Mouse (Mus musculus): ENCODE data around the gene Rrn3. TPM values are rescaled to one million over a fixed set of nuclear protein-coding genes. Genes with fewer than 3 reads are reported as not detected.
"Not testable (repeated sequence)": the region's sequence is repeated elsewhere in the genome, so short reads cannot be mapped to it uniquely, and the experiment has no call there.

The Rrn3 gene
- polyA plus RNA-seq, 1 experiment: 49.1 TPM

GRCm38 (mm10) chr16:13753986-13754385, 26.5 kb upstream of the Rrn3 start:
- no peak for DNase-seq (ENCODE audit: low read depth)

DNA sequence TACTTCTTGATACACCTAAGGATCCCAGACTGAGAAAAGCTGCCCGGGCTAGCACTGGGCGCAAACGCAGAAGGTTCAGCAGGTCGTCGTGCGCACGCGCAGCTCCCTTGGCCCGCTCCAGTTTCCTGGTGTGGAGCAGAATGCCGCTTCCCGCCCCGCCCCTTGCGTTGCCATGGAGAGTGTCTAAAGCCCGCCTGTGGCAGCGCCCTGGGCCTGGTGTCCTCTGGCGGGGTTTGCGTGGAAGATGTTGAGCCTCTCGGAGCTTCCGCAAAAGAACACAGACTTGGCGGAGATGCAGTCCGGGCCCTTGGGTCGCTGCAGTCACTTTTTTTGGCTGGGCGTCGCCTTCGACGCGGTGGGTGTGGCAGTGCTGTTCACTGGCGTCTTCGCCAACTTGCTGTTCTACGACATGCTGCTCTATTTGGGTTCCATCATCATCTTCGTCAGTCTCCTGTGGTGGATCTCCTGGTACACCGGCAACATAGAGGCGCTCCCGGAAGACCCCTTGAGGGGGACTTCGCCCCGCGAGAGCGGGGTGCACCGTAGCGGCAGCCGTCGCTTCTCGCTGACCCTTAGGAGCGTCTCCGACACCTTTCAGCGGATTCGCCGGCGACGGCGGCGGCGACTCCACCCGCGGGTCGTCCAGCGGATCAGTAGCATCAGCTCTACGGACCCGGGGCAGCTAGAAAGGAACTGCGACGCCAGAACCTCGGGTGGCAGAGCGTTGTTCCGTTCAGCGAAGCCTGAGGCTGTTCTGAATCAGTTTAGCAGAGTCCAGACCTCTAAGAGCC, 25.9 kb upstream of the Rrn3 start:
- TF ChIP-seq POLR2A (IDR thresholded peaks at IDR 0.05; ENCODE audit: borderline replicate concordance, extremely low read depth, insufficient read depth, insufficient read length, poor library complexity, severe bottlenecking) (no peak), CTCF (IDR thresholded peaks at IDR 0.05; ENCODE audit: borderline replicate concordance, extremely low read depth, insufficient read depth, insufficient read length) (no peak)
- peak; percentile 98 for DNase-seq (ENCODE audit: low read depth)

More at GRCm38 (mm10) chr16:13753986-13754385, 26.5 kb upstream of the Rrn3 start:
- TF ChIP-seq CTCF (IDR thresholded peaks at IDR 0.05; ENCODE audit: borderline replicate concordance, extremely low read depth, insufficient read depth, insufficient read length) (no peak), POLR2A (IDR thresholded peaks at IDR 0.05; ENCODE audit: borderline replicate concordance, extremely low read depth, insufficient read depth, insufficient read length, poor library complexity, severe bottlenecking) (no peak)

GRCm38 (mm10) chr16:13757823-13758222, 22.7 kb upstream of the Rrn3 start:
- TF ChIP-seq CTCF (IDR thresholded peaks at IDR 0.05; ENCODE audit: borderline replicate concordance, extremely low read depth, insufficient read depth, insufficient read length) (no peak), POLR2A (IDR thresholded peaks at IDR 0.05; ENCODE audit: borderline replicate concordance, extremely low read depth, insufficient read depth, insufficient read length, poor library complexity, severe bottlenecking) (no peak)

DNA sequence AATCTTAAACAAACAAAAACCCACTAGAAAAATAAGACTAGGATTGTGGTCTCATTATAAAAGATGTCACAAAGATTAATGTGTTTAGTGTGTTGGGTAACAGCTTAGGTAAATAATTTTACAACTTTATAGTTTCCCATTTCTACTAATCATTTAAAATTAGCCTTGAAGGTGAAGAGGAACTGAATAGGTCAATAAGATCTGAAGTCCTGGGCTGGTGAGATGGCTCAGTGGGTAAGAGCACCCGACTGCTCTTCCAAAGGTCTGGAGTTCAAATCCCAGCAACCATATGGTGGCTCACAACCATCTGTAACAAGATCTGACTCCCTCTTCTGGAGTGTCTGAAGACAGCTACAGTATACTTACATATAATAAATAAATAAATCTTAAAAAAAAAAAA, 17.7 kb upstream of the Rrn3 start:
- DNase-seq (ENCODE audit: low read depth): not testable (repeated sequence)

More at GRCm38 (mm10) chr16:13757823-13758222, 22.7 kb upstream of the Rrn3 start:
- no peak for DNase-seq (ENCODE audit: low read depth)

DNA sequence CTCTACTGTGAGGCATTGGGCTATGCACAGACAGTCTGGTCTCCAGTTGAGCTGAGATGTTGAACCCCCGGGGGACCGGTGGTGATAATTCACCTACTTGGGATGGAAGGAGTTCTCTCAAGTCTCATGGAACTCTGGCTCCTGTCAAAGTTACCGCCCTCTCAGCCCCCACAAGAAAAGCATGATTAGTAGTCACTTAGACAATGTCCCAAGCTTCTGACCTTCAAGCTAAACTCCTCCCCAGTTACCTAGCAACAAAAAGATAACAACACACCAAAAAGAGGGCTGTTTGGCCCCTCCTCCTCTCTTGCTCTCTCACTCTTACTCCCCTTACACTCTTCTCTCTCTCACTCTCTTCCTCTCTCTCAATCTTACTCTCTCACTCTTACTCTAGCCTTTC, 16.0 kb upstream of the Rrn3 start:
- no peak for TF ChIP-seq POLR2A (IDR thresholded peaks at IDR 0.05; ENCODE audit: borderline replicate concordance, extremely low read depth, insufficient read depth, insufficient read length, poor library complexity, severe bottlenecking)
- TF ChIP-seq CTCF (IDR thresholded peaks at IDR 0.05; ENCODE audit: borderline replicate concordance, extremely low read depth, insufficient read depth, insufficient read length): no peak

DNA sequence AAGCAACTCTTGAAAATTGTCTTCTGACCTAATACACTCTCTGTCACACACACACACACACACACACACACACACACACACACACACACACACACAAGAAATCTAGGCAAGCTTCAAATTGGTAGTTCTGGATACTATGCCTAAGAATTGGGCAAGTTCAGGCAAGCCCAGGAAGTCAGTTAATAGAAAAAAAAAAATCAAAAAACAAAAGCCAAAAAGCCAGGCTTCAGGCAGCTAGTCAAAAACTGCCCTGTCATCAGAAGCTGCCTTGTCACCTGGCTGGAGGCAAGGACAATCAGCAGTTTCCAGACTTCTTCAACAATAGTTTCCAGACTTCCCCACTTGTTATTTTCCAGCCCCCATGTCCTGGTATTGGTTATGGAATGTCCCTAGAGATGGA, 14.1 kb upstream of the Rrn3 start:
- TF ChIP-seq POLR2A (IDR thresholded peaks at IDR 0.05; ENCODE audit: borderline replicate concordance, extremely low read depth, insufficient read depth, insufficient read length, poor library complexity, severe bottlenecking) (no peak), CTCF (IDR thresholded peaks at IDR 0.05; ENCODE audit: borderline replicate concordance, extremely low read depth, insufficient read depth, insufficient read length) (no peak)
- no peak for DNase-seq (ENCODE audit: low read depth)

More for the DNA sequence above, 16.0 kb upstream of the Rrn3 start:
- DNase-seq (ENCODE audit: low read depth): no peak

GRCm38 (mm10) chr16:13771603-13772002, 8.9 kb upstream of the Rrn3 start:
- DNase-seq (ENCODE audit: low read depth): not testable (repeated sequence)

DNA sequence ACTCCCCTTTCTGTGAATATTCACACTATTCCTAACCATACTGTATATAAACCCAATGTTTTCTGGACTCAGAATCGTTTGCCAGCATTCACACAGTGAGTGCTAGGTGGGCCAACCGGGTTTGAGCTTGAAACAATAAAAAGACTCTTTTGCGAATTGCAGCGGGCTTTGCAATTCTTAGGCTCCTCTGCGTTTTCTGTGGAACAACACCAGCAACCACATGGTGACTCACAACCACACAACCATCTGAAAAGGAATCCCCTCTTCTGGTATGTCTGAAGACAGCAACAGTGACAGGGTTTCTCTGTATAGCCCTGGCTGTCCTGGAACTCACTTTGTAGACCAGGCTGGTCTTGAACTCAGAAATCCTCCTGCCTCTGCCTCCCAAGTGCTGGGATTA, 8.5 kb upstream of the Rrn3 start:
- DNase-seq (ENCODE audit: low read depth): not testable (repeated sequence)

DNA sequence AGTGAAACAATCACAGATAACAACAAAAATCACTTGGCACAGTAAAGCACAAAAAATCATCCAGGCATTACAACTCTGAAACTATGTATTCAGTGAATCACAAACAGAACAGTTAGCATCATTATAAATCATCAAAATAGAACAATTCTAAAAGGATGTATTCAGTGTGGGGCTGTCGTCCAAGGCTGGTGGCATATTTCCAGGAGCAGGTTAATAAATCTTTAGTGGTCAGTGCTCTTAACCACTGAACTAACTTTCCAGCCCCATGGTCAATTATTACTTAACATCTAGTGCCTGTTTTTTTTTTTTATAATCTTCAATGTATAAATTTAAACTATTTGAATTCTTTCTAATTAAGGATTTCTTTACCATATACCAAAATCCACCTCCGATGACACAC, 6.5 kb upstream of the Rrn3 start:
- DNase-seq (ENCODE audit: low read depth): not testable (repeated sequence)

DNA sequence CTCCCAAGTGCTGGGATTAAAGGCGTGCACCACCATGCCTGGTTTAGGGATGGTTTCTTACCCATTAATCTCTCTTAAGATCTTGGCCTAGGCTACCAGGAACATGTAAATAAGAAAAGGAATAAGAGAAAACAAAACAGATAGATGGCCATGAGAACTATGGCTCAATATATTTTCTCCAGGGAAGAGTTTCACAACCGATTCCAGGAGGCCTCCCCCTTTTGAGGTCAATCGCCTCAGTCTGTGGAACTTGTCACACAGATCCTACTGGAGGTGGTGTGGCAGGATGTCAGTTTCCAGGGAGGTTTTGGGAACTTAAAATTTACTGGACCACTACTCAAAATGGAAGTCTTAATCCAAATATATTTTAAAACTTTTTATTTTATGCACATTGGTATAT, 5.9 kb upstream of the Rrn3 start:
- DNase-seq (ENCODE audit: low read depth): not testable (repeated sequence)

- DNase-seq (ENCODE audit: low read depth): no peak
- TF ChIP-seq POLR2A (IDR thresholded peaks at IDR 0.05; ENCODE audit: borderline replicate concordance, extremely low read depth, insufficient read depth, insufficient read length, poor library complexity, severe bottlenecking): no peak
- TF ChIP-seq CTCF (IDR thresholded peaks at IDR 0.05; ENCODE audit: borderline replicate concordance, extremely low read depth, insufficient read depth, insufficient read length): no peak
Measured at GRCm38 (mm10) chr16:13781216-13781615, 708 bp downstream of the Rrn3 start.

- no peak for DNase-seq (ENCODE audit: low read depth)
- no peak for TF ChIP-seq POLR2A (IDR thresholded peaks at IDR 0.05; ENCODE audit: borderline replicate concordance, extremely low read depth, insufficient read depth, insufficient read length, poor library complexity, severe bottlenecking)
- no peak for TF ChIP-seq CTCF (IDR thresholded peaks at IDR 0.05; ENCODE audit: borderline replicate concordance, extremely low read depth, insufficient read depth, insufficient read length)
Measured at GRCm38 (mm10) chr16:13785932-13786331, 5.4 kb downstream of the Rrn3 start.

GRCm38 (mm10) chr16:13793441-13793840, 12.9 kb downstream of the Rrn3 start:
- not testable (repeated sequence) for DNase-seq (ENCODE audit: low read depth)

DNA sequence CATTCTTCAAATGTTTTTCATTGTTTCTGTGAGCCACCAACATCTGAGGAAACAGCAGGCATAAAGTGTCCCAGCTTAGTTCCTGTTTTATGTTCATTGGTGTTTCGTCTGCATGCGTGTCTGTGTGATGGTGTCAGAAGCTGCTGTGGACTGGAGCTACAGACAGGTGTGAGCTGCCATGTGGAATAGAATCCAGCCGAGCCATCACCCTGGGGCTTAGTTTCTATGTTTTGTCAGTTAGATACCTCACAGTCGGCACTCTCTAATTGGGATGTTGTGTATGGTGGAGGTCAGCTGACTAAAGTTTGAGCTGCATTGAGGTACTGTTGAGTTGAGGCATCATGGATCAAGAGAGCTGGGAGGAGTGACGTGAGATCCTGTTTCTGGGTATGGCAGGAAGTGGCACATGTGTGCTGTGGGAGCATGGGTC, 16.3 kb downstream of the Rrn3 start:
- DNase-seq (ENCODE audit: low read depth): no peak

More for the DNA sequence above, 16.3 kb downstream of the Rrn3 start:
- TF ChIP-seq POLR2A (IDR thresholded peaks at IDR 0.05; ENCODE audit: borderline replicate concordance, extremely low read depth, insufficient read depth, insufficient read length, poor library complexity, severe bottlenecking) (no peak), CTCF (IDR thresholded peaks at IDR 0.05; ENCODE audit: borderline replicate concordance, extremely low read depth, insufficient read depth, insufficient read length) (no peak)

All from brain, embryonic 14.5 days (tissue).